Mouse (Mus musculus): ENCODE results near the gene Ccl1. TPM values are rescaled to one million over a fixed set of nuclear protein-coding genes. Genes with fewer than 3 reads are reported as not detected.

The Ccl1 gene
- polyA plus RNA-seq, 1 experiment from 2014 or later = not detected

- Histone ChIP-seq H3K36me3 (ENCODE audit: insufficient read depth, low read length) (no peaks in the 10 kb centered on the region), H3K4me1 (ENCODE audit: insufficient read depth, low read depth, low read length) (no peaks in the 10 kb centered on the region), H3K4me3 (ENCODE audit: low read depth, low read length) (no peak overlapping the region)
Measured at GRCm38 (mm10) chr11:82194980-82195379, 110.5 kb downstream of the Ccl1 start.

GRCm38 (mm10) chr11:82193826-82194225, 111.7 kb downstream of the Ccl1 start:
- WGBS = 67% methylated on average over 9 of the region's 9 CpGs
- Histone ChIP-seq H3K27ac (ENCODE audit: low read length) (no peak overlapping the region), H3K4me1 (ENCODE audit: insufficient read depth, low read depth, low read length) (no peaks in the 10 kb centered on the region), H3K4me2 (replicated peaks; ENCODE audit: low read depth, low read length) (no peak overlapping the region), H3K27me3 (replicated peaks; ENCODE audit: insufficient read depth, low read length) (no peaks in the 10 kb centered on the region), H3K9me3 (ENCODE audit: low read length) (no peaks in the 10 kb centered on the region), H3K4me3 (ENCODE audit: low read depth, low read length) (no peak overlapping the region), H3K36me3 (ENCODE audit: insufficient read depth, low read length) (no peaks in the 10 kb centered on the region), H3K9ac (replicated peaks; ENCODE audit: low read depth) (no peak overlapping the region)
- TF ChIP-seq CTCF (IDR thresholded peaks at IDR 0.05) (no peak), EP300 (IDR thresholded peaks at IDR 0.05) (no peak)
- no peak for DNase-seq (ENCODE audit: low spot score)
- ATAC-seq = no peak

More at GRCm38 (mm10) chr11:82194980-82195379, 110.5 kb downstream of the Ccl1 start:
- Histone ChIP-seq H3K27me3 (replicated peaks; ENCODE audit: insufficient read depth, low read length) (no peaks in the 10 kb centered on the region), H3K9me3 (ENCODE audit: low read length) (no peaks in the 10 kb centered on the region), H3K9ac (replicated peaks; ENCODE audit: low read depth) (no peak overlapping the region), H3K4me2 (replicated peaks; ENCODE audit: low read depth, low read length) (no peak overlapping the region), H3K27ac (ENCODE audit: low read length) (no peak overlapping the region)
- no peak for DNase-seq (ENCODE audit: low spot score)
- 35% methylated on average over 2 of the region's 2 CpGs for WGBS
- TF ChIP-seq CTCF (IDR thresholded peaks at IDR 0.05) = no peak
- ATAC-seq = no peak

- Histone ChIP-seq H3K27me3 (replicated peaks; ENCODE audit: insufficient read depth, low read length) (no peaks in the 10 kb centered on the region), H3K36me3 (ENCODE audit: insufficient read depth, low read length) (no peaks in the 10 kb centered on the region), H3K4me3 (ENCODE audit: low read depth, low read length) (no peak overlapping the region), H3K9ac (replicated peaks; ENCODE audit: low read depth) (no peak overlapping the region), H3K27ac (ENCODE audit: low read length) (no peak overlapping the region), H3K9me3 (ENCODE audit: low read length) (no peaks in the 10 kb centered on the region), H3K4me1 (ENCODE audit: insufficient read depth, low read depth, low read length) (no peaks in the 10 kb centered on the region), H3K4me2 (replicated peaks; ENCODE audit: low read depth, low read length) (no peak overlapping the region)
- no peak for TF ChIP-seq EP300 (IDR thresholded peaks at IDR 0.05)
- TF ChIP-seq CTCF (IDR thresholded peaks at IDR 0.05) = no peak
- 73% methylated on average over 13 of the region's 13 CpGs for WGBS
- no peak for ATAC-seq
- DNase-seq (ENCODE audit: low spot score) = no peak
Measured at GRCm38 (mm10) chr11:82189782-82190563, 115.5 kb downstream of the Ccl1 start.

- Histone ChIP-seq H3K36me3 (ENCODE audit: insufficient read depth, low read length) (no peaks in the 10 kb centered on the region), H3K9ac (replicated peaks; ENCODE audit: low read depth) (no peak overlapping the region), H3K9me3 (ENCODE audit: low read length) (no peaks in the 10 kb centered on the region), H3K4me2 (replicated peaks; ENCODE audit: low read depth, low read length) (no peak overlapping the region), H3K27ac (ENCODE audit: low read length) (no peak overlapping the region), H3K4me1 (ENCODE audit: insufficient read depth, low read depth, low read length) (no peaks in the 10 kb centered on the region), H3K4me3 (ENCODE audit: low read depth, low read length) (no peak overlapping the region), H3K27me3 (replicated peaks; ENCODE audit: insufficient read depth, low read length) (no peaks in the 10 kb centered on the region)
- DNase-seq (ENCODE audit: low spot score) (no peak), ATAC-seq (no peak)
- no peak for TF ChIP-seq EP300 (IDR thresholded peaks at IDR 0.05)
- no peak for TF ChIP-seq CTCF (IDR thresholded peaks at IDR 0.05)
- 69% methylated on average over 3 of the region's 3 CpGs for WGBS
Measured at GRCm38 (mm10) chr11:82185684-82186083, 119.8 kb downstream of the Ccl1 start.

GRCm38 (mm10) chr11:82183281-82183935, 122.1 kb downstream of the Ccl1 start:
- H3K36me3 ChIP-seq (ENCODE audit: insufficient read depth, low read length) = no peaks in the 10 kb centered on the region
- no peak overlapping the region for H3K4me3 ChIP-seq (ENCODE audit: low read depth, low read length)
- DNase-seq (ENCODE audit: low spot score) = no peak
- no peak overlapping the region for H3K4me2 ChIP-seq (replicated peaks; ENCODE audit: low read depth, low read length)
- no peaks in the 10 kb centered on the region for H3K9me3 ChIP-seq (ENCODE audit: low read length)
- H3K9ac ChIP-seq (replicated peaks; ENCODE audit: low read depth) = no peak overlapping the region
- ATAC-seq = no peak
- no peaks in the 10 kb centered on the region for H3K27me3 ChIP-seq (replicated peaks; ENCODE audit: insufficient read depth, low read length)
- H3K4me1 ChIP-seq (ENCODE audit: insufficient read depth, low read depth, low read length) = no peaks in the 10 kb centered on the region
- no peak overlapping the region for H3K27ac ChIP-seq (ENCODE audit: low read length)
- WGBS = 51% methylated on average over 6 of the region's 6 CpGs
- TF ChIP-seq EP300 (IDR thresholded peaks at IDR 0.05) (no peak), CTCF (IDR thresholded peaks at IDR 0.05) (no peak)

GRCm38 (mm10) chr11:82182401-82182800, 123.1 kb downstream of the Ccl1 start:
- Histone ChIP-seq H3K4me2 (replicated peaks; ENCODE audit: low read depth, low read length) (no peak overlapping the region), H3K27ac (ENCODE audit: low read length) (no peak overlapping the region), H3K9ac (replicated peaks; ENCODE audit: low read depth) (no peak overlapping the region), H3K27me3 (replicated peaks; ENCODE audit: insufficient read depth, low read length) (no peaks in the 10 kb centered on the region), H3K9me3 (ENCODE audit: low read length) (no peaks in the 10 kb centered on the region), H3K36me3 (ENCODE audit: insufficient read depth, low read length) (no peaks in the 10 kb centered on the region), H3K4me3 (ENCODE audit: low read depth, low read length) (no peak overlapping the region), H3K4me1 (ENCODE audit: insufficient read depth, low read depth, low read length) (no peaks in the 10 kb centered on the region)
- TF ChIP-seq CTCF (IDR thresholded peaks at IDR 0.05) (no peak), EP300 (IDR thresholded peaks at IDR 0.05) (no peak)
- no peak for ATAC-seq
- WGBS = 75% methylated on average over 6 of the region's 6 CpGs
- DNase-seq (ENCODE audit: low spot score) = no peak
